Mouse (Mus musculus) kidney, adult 2 months (tissue): ENCODE data around the gene Hmgcr.

Experiments
- CTCF ChIP-seq: fragments of 200-500 bp; conservative IDR thresholded peaks from 2 replicates; pipeline ENCODE4 v1.5.1; 2011; ENCODE audit warnings: low read depth, mild to moderate bottlenecking, control low read depth, low read length, moderate library complexity, mixed read lengths; ENCODE audit not compliant: insufficient read depth, insufficient read length
- POLR2A ChIP-seq: fragments of 200-500 bp; IDR thresholded peaks from one replicate; pipeline ENCODE4 v1.6.1; 2011; ENCODE audit warnings: low read depth, low read length, control low read depth

- TF ChIP-seq POLR2A (no peak), CTCF (no peak)
Observed at GRCm38 (mm10) chr13:96673817-96674216, 3.1 kb upstream of the Hmgcr start.
